Mouse (Mus musculus): ENCODE measurements at regions not wholly inside any gene's neighbourhood (a gene's known extent, or its start where the extent isn't known, plus 50 kb on each side); places are given as distances from the start of the nearest gene placed in this dataset.

DNA sequence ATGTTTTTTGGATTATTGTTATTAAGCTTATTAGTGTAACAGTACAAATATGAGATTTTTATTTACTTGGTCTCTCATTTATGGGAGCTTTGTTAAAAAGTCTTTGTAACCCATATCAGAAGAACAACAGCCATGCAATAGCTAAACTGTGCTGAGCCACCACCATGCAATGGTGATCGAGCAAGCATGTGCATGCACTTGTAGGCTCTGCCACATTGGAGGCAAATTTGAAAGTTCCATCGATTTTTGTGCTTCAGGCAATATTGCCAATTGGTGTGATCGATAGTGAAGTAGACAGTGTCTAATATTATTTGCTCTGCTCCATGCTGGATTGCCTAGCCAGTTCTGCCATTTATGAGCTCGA is 164.6 kb upstream of the Atp2b1 start:
- Histone ChIP-seq H3K4me3 (ENCODE audit: control insufficient read depth, insufficient read depth, low read length) (no peak overlapping the region), H3K4me1 (replicated peaks; ENCODE audit: control insufficient read depth, insufficient read depth, low read length) (peaks cover 3% of the 10 kb centered on the region), H3K27me3 (ENCODE audit: control insufficient read depth, insufficient read depth, low read length) (no peaks in the 10 kb centered on the region), H3K27ac (ENCODE audit: control insufficient read depth, insufficient read depth, low read length) (no peak overlapping the region), H3K36me3 (ENCODE audit: control insufficient read depth, insufficient read depth, low read length) (no peaks in the 10 kb centered on the region)
- TF ChIP-seq CTCF (IDR thresholded peaks at IDR 0.05; ENCODE audit: borderline replicate concordance, control insufficient read depth, extremely low read depth, insufficient read depth, low read length, poor library complexity), result no peak
- TF ChIP-seq POLR2A (IDR thresholded peaks at IDR 0.05; ENCODE audit: control insufficient read depth, extremely low read depth, insufficient read depth, low read length, poor library complexity), result no peak
- 94% methylated on average over 4 of the region's 4 CpGs for WGBS
- DNase-seq, result no peak

DNA sequence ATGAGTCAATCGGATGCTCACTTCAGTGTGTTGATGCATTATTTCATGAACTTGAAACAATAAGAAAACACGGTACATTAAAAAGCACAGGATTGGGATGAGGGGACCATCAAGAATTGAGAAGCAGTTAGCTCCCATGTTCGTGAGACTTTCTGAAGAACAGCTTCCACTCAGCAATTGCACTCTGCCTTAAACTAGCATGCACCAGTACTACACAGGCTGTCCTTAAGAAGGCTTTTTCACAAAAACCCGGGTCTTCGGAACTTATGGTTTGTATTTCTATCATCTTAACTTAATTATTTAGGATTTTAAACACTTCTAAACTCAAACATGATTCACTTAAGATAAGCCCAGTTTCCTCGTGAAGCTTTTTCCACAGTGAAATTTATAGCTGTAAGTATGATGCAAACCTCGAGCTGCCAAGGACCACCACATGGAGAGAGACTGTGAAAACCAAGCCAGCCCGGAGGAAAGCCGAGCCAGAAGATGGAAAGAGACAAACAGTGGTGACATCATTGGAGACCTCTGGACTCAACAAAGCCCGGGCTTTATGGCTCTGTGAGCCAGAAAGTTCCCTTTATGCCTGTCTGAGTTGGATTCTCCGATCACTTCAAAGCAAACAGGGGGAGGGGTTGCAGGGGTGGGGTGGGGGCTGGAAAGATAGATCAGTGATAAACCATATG is 162.7 kb upstream of the Atp2b1 start:
- 90% methylated on average over 11 of the region's 11 CpGs for WGBS
- DNase-seq, result no peak
- no peaks in the 10 kb centered on the region for H3K36me3 ChIP-seq (ENCODE audit: control insufficient read depth, insufficient read depth, low read length)
- no peak overlapping the region for H3K27ac ChIP-seq (ENCODE audit: control insufficient read depth, insufficient read depth, low read length)
- H3K4me1 ChIP-seq (replicated peaks; ENCODE audit: control insufficient read depth, insufficient read depth, low read length), result no peaks in the 10 kb centered on the region
- H3K4me3 ChIP-seq (ENCODE audit: control insufficient read depth, insufficient read depth, low read length), result no peak overlapping the region
- TF ChIP-seq POLR2A (IDR thresholded peaks at IDR 0.05; ENCODE audit: control insufficient read depth, extremely low read depth, insufficient read depth, low read length, poor library complexity) (no peak), CTCF (IDR thresholded peaks at IDR 0.05; ENCODE audit: borderline replicate concordance, control insufficient read depth, extremely low read depth, insufficient read depth, low read length, poor library complexity) (no peak)
- no peaks in the 10 kb centered on the region for H3K27me3 ChIP-seq (ENCODE audit: control insufficient read depth, insufficient read depth, low read length)

DNA sequence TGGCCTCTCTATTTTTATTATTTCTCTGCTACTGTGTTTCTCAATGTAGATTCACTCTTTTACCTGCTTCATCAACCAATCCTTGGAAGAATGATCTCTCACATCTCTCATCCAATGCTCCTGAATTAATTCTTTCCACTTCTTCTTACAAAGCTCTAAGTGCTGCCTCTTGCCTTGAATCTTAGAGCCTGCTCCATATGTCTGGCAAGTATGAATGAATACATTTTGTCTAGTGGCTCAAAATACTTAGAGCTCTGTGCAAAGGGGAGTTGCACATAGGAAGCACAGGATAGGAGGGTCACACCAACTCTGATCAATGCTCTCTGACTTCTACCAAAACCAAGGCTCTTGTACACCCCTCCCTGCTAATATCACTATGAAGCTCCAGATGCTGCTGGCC is 153.1 kb upstream of the Atp2b1 start:
- no peaks in the 10 kb centered on the region for H3K4me1 ChIP-seq (replicated peaks; ENCODE audit: control insufficient read depth, insufficient read depth, low read length)
- DNase-seq, result no peak

DNA sequence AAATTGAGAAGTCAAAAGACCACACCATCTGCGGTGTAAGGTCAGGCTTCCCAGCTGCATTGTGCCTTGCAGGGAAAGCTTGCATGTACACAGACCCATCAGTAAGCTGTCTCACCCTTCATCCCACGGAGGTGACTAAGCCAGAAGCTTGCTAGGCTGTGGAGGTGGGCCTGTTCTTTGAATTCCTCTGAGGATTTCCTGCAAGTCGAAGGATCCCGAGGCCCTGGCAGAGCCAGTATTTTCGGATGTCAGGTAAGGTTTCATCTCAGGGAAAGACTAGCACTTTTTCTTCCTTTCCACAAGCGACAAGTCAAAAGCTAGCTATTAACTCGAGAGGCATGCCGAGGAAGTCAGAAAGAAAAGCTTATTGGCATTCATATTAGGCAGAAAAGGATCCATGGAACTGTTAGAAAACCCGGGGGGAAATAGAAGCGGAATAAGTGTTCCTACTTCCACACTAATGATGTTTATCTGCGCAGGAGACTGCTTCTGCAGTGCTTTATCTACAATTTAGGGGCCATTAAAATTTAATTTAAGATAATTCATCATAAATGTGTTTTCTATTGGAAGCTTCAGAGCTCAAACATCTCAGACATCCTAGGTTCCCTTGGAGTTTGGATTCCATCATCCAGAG is 148.3 kb upstream of the Atp2b1 start:
- Histone ChIP-seq H3K36me3 (ENCODE audit: control insufficient read depth, insufficient read depth, low read length) (no peaks in the 10 kb centered on the region), H3K27ac (ENCODE audit: control insufficient read depth, insufficient read depth, low read length) (no peak overlapping the region), H3K27me3 (ENCODE audit: control insufficient read depth, insufficient read depth, low read length) (no peaks in the 10 kb centered on the region), H3K4me3 (ENCODE audit: control insufficient read depth, insufficient read depth, low read length) (no peak overlapping the region), H3K4me1 (replicated peaks; ENCODE audit: control insufficient read depth, insufficient read depth, low read length) (no peaks in the 10 kb centered on the region)
- no peak for DNase-seq
- TF ChIP-seq CTCF (IDR thresholded peaks at IDR 0.05; ENCODE audit: borderline replicate concordance, control insufficient read depth, extremely low read depth, insufficient read depth, low read length, poor library complexity) (no peak), POLR2A (IDR thresholded peaks at IDR 0.05; ENCODE audit: control insufficient read depth, extremely low read depth, insufficient read depth, low read length, poor library complexity) (no peak)
- 92% methylated on average over 11 of the region's 11 CpGs for WGBS

More for the DNA sequence above, 153.1 kb upstream of the Atp2b1 start:
- no peak overlapping the region for H3K27ac ChIP-seq (ENCODE audit: control insufficient read depth, insufficient read depth, low read length)
- TF ChIP-seq CTCF (IDR thresholded peaks at IDR 0.05; ENCODE audit: borderline replicate concordance, control insufficient read depth, extremely low read depth, insufficient read depth, low read length, poor library complexity) (no peak), POLR2A (IDR thresholded peaks at IDR 0.05; ENCODE audit: control insufficient read depth, extremely low read depth, insufficient read depth, low read length, poor library complexity) (no peak)
- H3K27me3 ChIP-seq (ENCODE audit: control insufficient read depth, insufficient read depth, low read length), result no peaks in the 10 kb centered on the region
- no peaks in the 10 kb centered on the region for H3K36me3 ChIP-seq (ENCODE audit: control insufficient read depth, insufficient read depth, low read length)
- H3K4me3 ChIP-seq (ENCODE audit: control insufficient read depth, insufficient read depth, low read length), result no peak overlapping the region

DNA sequence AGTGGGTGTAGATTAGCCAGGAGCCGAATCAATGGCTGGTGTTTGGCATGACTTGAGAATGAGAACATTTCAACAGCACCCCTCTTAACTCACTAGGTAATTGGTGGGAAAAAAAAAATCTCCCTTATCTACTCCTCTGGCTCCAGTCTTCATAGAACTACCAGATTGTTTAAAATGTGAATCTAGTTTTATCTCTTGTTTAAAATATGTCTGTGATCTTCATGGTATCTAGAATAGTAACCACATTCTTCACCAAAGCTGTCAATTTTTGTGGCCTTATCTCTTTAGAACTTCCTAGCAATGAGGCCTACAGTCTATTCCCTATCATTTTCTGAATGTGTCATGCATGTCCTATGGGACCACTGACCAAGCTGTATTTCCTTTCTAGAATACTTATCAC is 134.4 kb upstream of the Atp2b1 start:
- Histone ChIP-seq H3K4me1 (replicated peaks; ENCODE audit: control insufficient read depth, insufficient read depth, low read length) (peaks cover 10% of the 10 kb centered on the region), H3K36me3 (ENCODE audit: control insufficient read depth, insufficient read depth, low read length) (no peaks in the 10 kb centered on the region), H3K4me3 (ENCODE audit: control insufficient read depth, insufficient read depth, low read length) (no peak overlapping the region), H3K27ac (ENCODE audit: control insufficient read depth, insufficient read depth, low read length) (no peak overlapping the region), H3K27me3 (ENCODE audit: control insufficient read depth, insufficient read depth, low read length) (no peaks in the 10 kb centered on the region; the same call in 1 of the 2 replicates)
- 95% methylated on average over 1 of the region's 1 CpGs for WGBS
- DNase-seq, result no peak
- TF ChIP-seq CTCF (IDR thresholded peaks at IDR 0.05; ENCODE audit: borderline replicate concordance, control insufficient read depth, extremely low read depth, insufficient read depth, low read length, poor library complexity) (no peak), POLR2A (IDR thresholded peaks at IDR 0.05; ENCODE audit: control insufficient read depth, extremely low read depth, insufficient read depth, low read length, poor library complexity) (no peak)

DNA sequence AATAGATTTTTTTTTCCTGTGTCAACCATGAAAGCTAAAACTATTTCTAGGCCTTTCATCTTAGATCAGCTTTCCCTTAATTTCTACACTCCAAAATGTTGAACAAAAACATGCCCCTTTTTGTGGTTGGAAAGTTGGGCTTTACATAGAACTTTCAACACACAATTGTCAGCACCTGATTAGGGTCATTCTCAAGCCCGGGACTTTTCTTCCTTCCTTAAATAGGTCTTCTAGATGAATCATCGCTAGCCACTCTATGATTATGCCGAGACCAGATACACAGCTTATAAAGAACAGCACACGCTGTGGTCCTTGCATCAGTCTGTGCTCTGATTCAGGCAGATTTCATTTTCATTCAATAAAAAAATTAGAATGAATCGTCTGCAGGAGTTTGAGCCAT is 133.3 kb upstream of the Atp2b1 start:
- no peaks in the 10 kb centered on the region; the same call in 1 of the 2 replicates for H3K27me3 ChIP-seq (ENCODE audit: control insufficient read depth, insufficient read depth, low read length)
- no peak for TF ChIP-seq POLR2A (IDR thresholded peaks at IDR 0.05; ENCODE audit: control insufficient read depth, extremely low read depth, insufficient read depth, low read length, poor library complexity)
- whole genome bisulfite sequencing, result 76% methylated on average over 5 of the region's 5 CpGs
- H3K4me1 ChIP-seq (replicated peaks; ENCODE audit: control insufficient read depth, insufficient read depth, low read length), result peaks cover 6% of the 10 kb centered on the region
- H3K27ac ChIP-seq (ENCODE audit: control insufficient read depth, insufficient read depth, low read length), result no peak overlapping the region
- no peak for DNase-seq
- H3K4me3 ChIP-seq (ENCODE audit: control insufficient read depth, insufficient read depth, low read length), result no peak overlapping the region
- H3K36me3 ChIP-seq (ENCODE audit: control insufficient read depth, insufficient read depth, low read length), result no peaks in the 10 kb centered on the region
